Mouse (Mus musculus): ENCODE data around the gene Nif3l1. TPM values are rescaled to one million over a fixed set of nuclear protein-coding genes. Genes with fewer than 3 reads are reported as not detected.
A peak's percentile ranks its signal among the peaks of the same experiment; 100 is the strongest.

The Nif3l1 gene
- total RNA-seq, 2 experiments from 2014 or later = 19.7 to 20.5 TPM

GRCm38 (mm10) chr1:58458175-58458574 is 13.2 kb downstream of the Nif3l1 start:
- DNase-seq = no peak

GRCm38 (mm10) chr1:58458867-58459266 is 13.9 kb downstream of the Nif3l1 start:
- no peak for DNase-seq

- DNase-seq = no peak
Measured at GRCm38 (mm10) chr1:58460566-58460965, 15.6 kb downstream of the Nif3l1 start.

GRCm38 (mm10) chr1:58463935-58464334 is 19.0 kb downstream of the Nif3l1 start:
- no peak for DNase-seq

GRCm38 (mm10) chr1:58465042-58465441 is 20.1 kb downstream of the Nif3l1 start:
- peak in 1 of 2 experiments; percentile 24 for DNase-seq

GRCm38 (mm10) chr1:58465561-58465960 is 20.6 kb downstream of the Nif3l1 start:
- no peak for DNase-seq

- DNase-seq = no peak
Measured at GRCm38 (mm10) chr1:58475662-58476061, 30.7 kb downstream of the Nif3l1 start.

GRCm38 (mm10) chr1:58482647-58483046 is 37.7 kb downstream of the Nif3l1 start:
- no peak for DNase-seq

- DNase-seq = no peak
Measured at GRCm38 (mm10) chr1:58495603-58496002, 50.7 kb downstream of the Nif3l1 start.

GRCm38 (mm10) chr1:58497678-58498077 is 52.7 kb downstream of the Nif3l1 start:
- DNase-seq = no peak

- DNase-seq = no peak
Measured at GRCm38 (mm10) chr1:58498758-58499157, 53.8 kb downstream of the Nif3l1 start.

GRCm38 (mm10) chr1:58503134-58503533 is 58.2 kb downstream of the Nif3l1 start:
- no peak for DNase-seq

GRCm38 (mm10) chr1:58503793-58504370 is 58.9 kb downstream of the Nif3l1 start:
- no peak for DNase-seq

- peak; percentile 91 to 94 for DNase-seq
Measured at GRCm38 (mm10) chr1:58504577-58505254, 59.8 kb downstream of the Nif3l1 start, which contains the start of gene Orc2. Gene Orc2, minus strand, starts transcription at chr1:58505109.

- DNase-seq = no peak
Measured at GRCm38 (mm10) chr1:58507249-58507648, 62.3 kb downstream of the Nif3l1 start.

Other genes with a start within 250 kb of the Nif3l1 start
- gene Aox4, start 234.8 kb upstream of the Nif3l1 start, total RNA-seq (2021) = 1 to 10 TPM; 1.8 to 2.2 TPM
- gene Aox2, start 166.8 kb upstream of the Nif3l1 start, total RNA-seq (2021) = not detected
- gene Bzw1, start 52.3 kb upstream of the Nif3l1 start, total RNA-seq (2021) = 100 to 1,000 TPM; 120 to 128 TPM
- 100 to 1,000 TPM; 167 to 174 TPM for gene Clk1, start 21.1 kb upstream of the Nif3l1 start, total RNA-seq (2021)
- 10 to 100 TPM; 26.7 to 29.7 TPM for gene Ppil3, start 335 bp downstream of the Nif3l1 start, total RNA-seq (2021)
- 10 to 100 TPM; 27.4 to 31.1 TPM for gene Orc2, start 60.0 kb downstream of the Nif3l1 start, total RNA-seq (2021)
- 100 to 1,000 TPM; 129 to 134 TPM for gene Fam126b, start 141.2 kb downstream of the Nif3l1 start, total RNA-seq (2021)
- gene Ndufb3, start 141.2 kb downstream of the Nif3l1 start, total RNA-seq (2021) = 100 to 1,000 TPM; 110 to 119 TPM